Mouse (Mus musculus) embryonic facial prominence, embryonic 13.5 days (tissue): ENCODE measurements around the gene Asb11. TPM values are rescaled to one million over a fixed set of nuclear protein-coding genes. Genes with fewer than 3 reads are reported as not detected.

Source experiments
- ATAC-seq: fragments of 200-750 bp; cut with Nextera tagmentation; 2 replicates; pipeline ENCODE4 v1.8.0; 2017; ENCODE audit warnings: low read depth; ENCODE audit not compliant: insufficient number of reproducible peaks, insufficient read depth, low FRiP score, low TSS enrichment
- H3K27ac ChIP-seq: fragments of 300-500 bp; sonication (generic); 2 replicates; pipeline ENCODE4 v1.5.1; 2015; ENCODE audit warnings: moderate library complexity, mild to moderate bottlenecking, inconsistent platforms
- H3K27me3 ChIP-seq: fragments of 300-500 bp; sonication (generic); 2 replicates; pipeline ENCODE4 v1.6.1; 2015; ENCODE audit warnings: mild to moderate bottlenecking, inconsistent platforms
- H3K36me3 ChIP-seq: fragments of 300-500 bp; sonication (generic); 2 replicates; pipeline ENCODE4 v1.6.1; 2015; ENCODE audit warnings: mild to moderate bottlenecking, inconsistent platforms
- H3K4me1 ChIP-seq: fragments of 300-500 bp; sonication (generic); 2 replicates; pipeline ENCODE4 v1.6.1; 2015; ENCODE audit warnings: inconsistent platforms
- H3K4me2 ChIP-seq: fragments of 300-500 bp; sonication (generic); 2 replicates; pipeline ENCODE4 v1.6.1; 2015; ENCODE audit warnings: moderate library complexity, mild to moderate bottlenecking, inconsistent platforms
- H3K4me3 ChIP-seq: fragments of 300-500 bp; sonication (generic); 2 replicates; pipeline ENCODE4 v1.5.1; 2015; ENCODE audit warnings: mild to moderate bottlenecking, inconsistent platforms
- H3K9ac ChIP-seq: fragments of 300-500 bp; sonication (generic); 2 replicates; pipeline ENCODE4 v1.6.1; 2015; ENCODE audit warnings: mild to moderate bottlenecking, inconsistent platforms
- H3K9me3 ChIP-seq: fragments of 300-500 bp; sonication (generic); 2 replicates; pipeline ENCODE4 v1.6.1; 2016; ENCODE audit warnings: inconsistent platforms
- WGBS: fragments of 180-500 bp; shearing (Covaris S2); methylation state at CpG from one replicate; pipeline ENCODE4 v1.1.7; 2015; ENCODE audit warnings: mixed read lengths; 5-methylcytosine and 5-hydroxymethylcytosine counted together
- polyA plus RNA-seq: library from polyadenylated mRNA; unstranded; fragments of >200 nt; fragmentation: Nextera tagmentation; extraction: Ambion mirVana; gene quantifications from 2 replicates; pipeline ENCODE4 v1.2.1, GENCODE M21; 2015

Gene Asb11
- not detected in 2 replicates for polyA plus RNA-seq

DNA sequence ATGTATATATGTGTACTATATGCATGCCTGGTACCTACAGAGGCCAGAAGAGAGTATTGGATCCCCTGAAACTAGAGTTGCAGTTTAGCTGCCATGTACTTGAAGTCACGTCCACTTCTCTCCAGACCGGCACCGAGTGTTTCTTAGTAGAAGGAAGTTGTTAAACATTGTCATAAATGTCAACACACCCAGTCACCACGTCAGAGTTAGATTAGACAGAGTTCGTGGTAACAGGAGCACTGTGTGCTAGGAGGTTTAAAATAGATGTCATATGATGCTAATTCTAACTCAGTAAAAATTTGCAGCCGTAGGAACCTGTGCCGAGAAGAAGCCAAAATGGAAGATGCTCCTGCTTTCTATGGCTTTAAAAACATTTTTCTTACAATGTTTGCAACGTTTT lies at the start of gene Asb11:
Gene Asb11, plus strand, starts transcription at position 286 of the 400 bp plus-strand sequence.
- H3K4me3 ChIP-seq, result no peak within 1 kb of the TSS
- peaks cover 8% of the 10 kb centered on the region; the same call in 1 of the 2 replicates for H3K36me3 ChIP-seq
- WGBS, result 62% methylated on average over 8 of the region's 8 CpGs

DNA sequence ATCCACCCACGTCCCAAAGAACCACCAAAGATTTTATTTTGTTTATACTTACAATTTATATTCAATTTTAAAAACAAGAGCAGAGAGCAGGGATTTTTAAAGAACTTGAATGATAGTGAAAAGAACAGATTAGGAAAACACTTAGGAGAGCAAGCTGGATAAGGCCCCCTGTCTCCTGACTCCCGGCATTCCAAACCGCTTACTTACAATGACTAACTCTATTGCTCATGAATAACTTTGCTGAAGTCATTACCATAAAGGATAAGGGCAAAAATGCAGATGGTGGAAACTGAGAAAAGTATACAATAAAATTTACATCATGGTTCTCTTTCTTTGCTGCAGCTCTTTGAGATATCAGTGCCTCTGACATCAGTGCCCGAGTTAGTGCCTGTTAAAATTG lies 42.7 kb upstream of the Asb11 start:
- Histone ChIP-seq H3K4me2 (no peak overlapping the region), H3K4me1 (no peaks in the 10 kb centered on the region), H3K27ac (no peak overlapping the region), H3K27me3 (peaks cover 23% of the 10 kb centered on the region), H3K4me3 (no peak overlapping the region), H3K36me3 (no peaks in the 10 kb centered on the region), H3K9me3 (no peaks in the 10 kb centered on the region), H3K9ac (no peak overlapping the region)
- 69% methylated on average over 4 of the region's 4 CpGs for WGBS
- no peak for ATAC-seq

More for the DNA sequence above, at the start of gene Asb11:
- ATAC-seq, result no peak
- Histone ChIP-seq H3K4me1 (no peaks in the 10 kb centered on the region), H3K9ac (no peak within 1 kb of the TSS), H3K27ac (no peak within 1 kb of the TSS), H3K27me3 (peaks cover 30% of the 10 kb centered on the region), H3K4me2 (no peak within 1 kb of the TSS), H3K9me3 (no peaks in the 10 kb centered on the region)

DNA sequence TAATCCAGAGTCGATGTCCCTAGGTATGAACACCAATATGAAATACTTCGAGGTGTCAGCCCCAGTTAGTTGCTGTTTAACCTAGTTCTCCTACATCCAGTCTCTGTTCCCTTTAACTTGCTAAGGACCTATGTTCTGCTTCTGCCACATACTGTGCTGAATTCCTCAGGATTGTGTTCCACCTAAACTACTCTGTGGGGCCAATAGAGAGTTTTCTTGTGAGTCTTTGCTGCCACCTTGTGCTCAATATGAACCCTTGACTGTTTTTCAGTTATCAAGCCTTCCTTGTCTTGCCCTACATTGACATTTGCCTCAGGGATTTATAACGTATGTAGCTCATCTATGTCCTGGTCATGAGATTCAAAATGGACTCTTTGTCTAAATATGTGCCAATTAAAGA lies 38.3 kb upstream of the Asb11 start:
- 66% methylated on average over 3 of the region's 3 CpGs for WGBS
- Histone ChIP-seq H3K36me3 (no peaks in the 10 kb centered on the region), H3K27me3 (peaks cover 16% of the 10 kb centered on the region; the same call in 1 of the 2 replicates), H3K27ac (no peak overlapping the region), H3K9me3 (no peaks in the 10 kb centered on the region), H3K4me3 (no peak overlapping the region), H3K4me2 (no peak overlapping the region), H3K9ac (no peak overlapping the region), H3K4me1 (no peaks in the 10 kb centered on the region)
- ATAC-seq, result no peak

DNA sequence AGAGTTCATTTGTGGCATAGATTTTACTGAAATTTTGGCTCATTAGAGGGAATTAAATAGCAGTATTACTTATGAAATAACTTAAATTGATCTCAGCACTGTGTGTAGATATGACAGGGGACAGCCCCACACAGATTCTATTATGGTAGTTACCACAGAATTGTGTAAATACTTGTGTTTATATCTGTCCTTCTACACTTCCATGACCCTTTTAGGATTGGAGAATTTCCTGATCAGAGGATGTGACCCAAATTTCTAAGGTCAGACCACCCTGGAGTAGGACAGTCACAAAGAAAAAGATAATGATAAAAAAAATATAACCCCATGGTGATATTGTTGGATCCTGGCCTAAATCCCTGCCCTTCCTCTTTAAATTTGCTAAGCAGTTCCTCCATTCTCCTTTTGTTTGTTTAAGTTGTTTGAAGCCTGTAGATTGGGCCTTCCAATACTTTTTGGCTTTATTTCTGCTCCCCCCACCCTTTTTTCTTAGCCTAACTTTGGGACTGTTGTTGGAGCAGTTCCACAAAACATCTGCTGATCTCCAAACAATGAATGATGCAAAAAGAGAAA lies 31.6 kb upstream of the Asb11 start:
- Histone ChIP-seq H3K27ac (no peak overlapping the region), H3K9me3 (no peaks in the 10 kb centered on the region), H3K4me2 (no peak overlapping the region), H3K27me3 (peaks cover 22% of the 10 kb centered on the region), H3K9ac (no peak overlapping the region), H3K4me1 (no peaks in the 10 kb centered on the region), H3K4me3 (no peak overlapping the region), H3K36me3 (no peaks in the 10 kb centered on the region)
- ATAC-seq, result no peak

DNA sequence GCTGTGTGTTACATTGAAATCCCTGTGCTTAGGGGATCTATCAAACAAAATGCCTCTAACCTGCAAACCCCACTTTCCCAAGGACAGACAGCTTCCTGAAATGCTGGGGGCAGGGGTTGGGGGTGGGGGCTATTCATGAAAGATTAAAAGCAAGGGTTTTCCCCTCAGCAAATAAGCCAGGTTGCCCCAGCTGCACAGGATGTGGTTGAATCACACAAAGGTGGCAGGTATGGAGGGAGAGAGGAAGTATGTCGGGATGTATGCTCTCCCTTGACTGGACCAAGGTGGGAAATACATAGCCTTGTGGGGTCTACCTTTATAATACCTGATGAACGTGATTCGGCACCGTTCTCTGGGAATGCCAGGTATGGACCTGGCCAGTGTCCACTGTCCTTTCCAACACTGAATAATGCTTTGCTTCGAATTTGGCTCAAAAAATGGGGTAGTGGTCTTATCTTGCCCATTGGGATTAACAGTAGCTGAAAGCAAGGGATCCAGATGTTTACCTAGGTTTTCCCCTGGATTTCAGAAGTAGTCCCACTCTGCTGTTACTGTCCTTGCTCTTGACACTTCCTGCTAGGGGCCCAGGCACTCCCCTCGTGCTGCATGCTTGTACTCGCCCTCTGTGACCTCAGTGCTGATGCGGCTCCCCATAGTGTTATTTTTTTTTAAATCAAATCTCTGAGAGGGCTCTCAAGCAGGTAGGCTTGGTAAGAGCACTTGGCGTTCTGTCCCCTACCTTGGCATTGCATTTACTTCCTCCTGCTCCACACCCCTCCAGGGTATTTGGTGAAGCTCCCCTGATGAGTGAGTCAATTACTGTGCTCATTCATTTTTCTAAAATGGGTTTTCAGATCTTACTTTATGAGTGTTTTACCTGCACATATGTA lies 30.4 kb upstream of the Asb11 start:
- Histone ChIP-seq H3K27ac (no peak overlapping the region), H3K27me3 (peaks cover 22% of the 10 kb centered on the region), H3K4me2 (no peak overlapping the region), H3K36me3 (no peaks in the 10 kb centered on the region), H3K4me3 (no peak overlapping the region), H3K9ac (no peak overlapping the region), H3K9me3 (no peaks in the 10 kb centered on the region), H3K4me1 (no peaks in the 10 kb centered on the region)
- 71% methylated on average over 9 of the region's 9 CpGs for WGBS
- ATAC-seq, result no peak

DNA sequence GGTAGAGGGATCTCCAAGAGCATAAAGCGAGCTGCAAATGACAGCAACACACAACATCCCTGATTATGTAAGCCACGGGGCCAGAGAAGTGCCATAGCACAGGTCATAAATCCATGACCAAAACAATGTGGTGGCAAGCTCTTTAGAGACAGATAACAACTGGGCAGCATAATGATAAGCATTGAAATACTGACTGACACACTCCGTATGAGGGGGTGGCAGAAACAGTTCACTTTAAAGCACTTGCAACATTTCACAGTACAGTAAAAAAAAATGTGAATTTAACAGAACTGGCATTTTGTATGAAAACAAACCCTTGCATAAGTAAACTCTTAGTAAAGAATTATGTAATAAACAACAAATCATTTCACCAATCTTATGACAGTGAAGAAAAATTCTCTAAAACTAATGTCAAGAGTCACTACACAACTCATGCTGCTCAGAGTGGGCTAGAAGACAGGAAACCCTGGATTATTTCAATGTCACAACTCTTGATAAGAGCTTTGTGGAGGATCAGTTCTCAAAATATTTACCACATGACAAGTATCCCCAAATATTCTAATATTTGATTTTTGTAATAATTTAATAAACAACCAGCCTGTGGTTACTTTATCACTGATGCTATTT lies 28.4 kb upstream of the Asb11 start:
- 85% methylated on average over 3 of the region's 3 CpGs for WGBS
- H3K4me2 ChIP-seq, result no peak overlapping the region
- H3K36me3 ChIP-seq, result no peaks in the 10 kb centered on the region
- H3K4me3 ChIP-seq, result no peak overlapping the region
- no peaks in the 10 kb centered on the region for H3K9me3 ChIP-seq
- H3K27ac ChIP-seq, result no peak overlapping the region
- no peak for ATAC-seq
- H3K9ac ChIP-seq, result no peak overlapping the region
- no peaks in the 10 kb centered on the region for H3K4me1 ChIP-seq
- H3K27me3 ChIP-seq, result peaks cover 28% of the 10 kb centered on the region

DNA sequence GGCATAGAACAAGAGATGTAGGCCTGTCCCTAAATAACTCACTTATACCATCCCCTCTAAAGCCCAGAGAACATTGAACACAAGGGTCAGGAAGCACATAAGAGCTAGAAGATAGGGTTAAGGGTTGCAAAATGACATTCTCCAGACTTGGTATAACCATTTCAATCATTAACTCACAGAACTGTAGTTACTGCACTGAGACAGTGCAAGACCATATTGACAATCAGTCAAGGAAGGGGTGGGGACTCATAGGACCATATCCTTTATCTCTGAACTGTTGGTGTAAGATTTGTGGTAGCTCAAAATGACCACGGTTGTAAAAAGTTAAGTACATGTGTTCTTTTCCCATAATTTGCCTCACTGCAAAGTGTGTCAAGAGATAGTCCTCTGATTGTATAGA lies 26.2 kb upstream of the Asb11 start:
- Histone ChIP-seq H3K9ac (no peak overlapping the region), H3K4me1 (no peaks in the 10 kb centered on the region), H3K27me3 (peaks cover 35% of the 10 kb centered on the region), H3K27ac (no peak overlapping the region), H3K4me3 (no peak overlapping the region), H3K36me3 (no peaks in the 10 kb centered on the region), H3K9me3 (no peaks in the 10 kb centered on the region), H3K4me2 (no peak overlapping the region)
- 83% methylated on average over 1 of the region's 1 CpGs for WGBS
- ATAC-seq, result no peak

DNA sequence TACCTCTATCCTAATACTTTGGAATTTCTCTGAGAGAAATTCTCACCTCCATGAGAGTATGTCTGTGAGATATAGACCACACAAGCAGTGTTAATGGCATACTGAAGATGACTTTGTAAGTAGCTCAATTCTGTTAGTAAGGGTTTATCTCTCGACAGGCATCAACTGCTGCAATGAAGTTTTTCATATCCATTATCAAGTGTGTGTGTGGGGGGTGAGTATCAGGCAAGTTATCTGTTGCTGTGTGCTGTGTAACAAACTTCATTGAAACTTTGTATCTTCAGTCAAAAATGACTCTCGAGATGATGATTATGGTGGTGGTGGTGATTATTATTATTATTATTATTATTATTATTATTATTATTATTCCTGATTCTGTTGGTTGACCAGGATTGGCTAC lies 20.0 kb upstream of the Asb11 start:
- 79% methylated on average over 2 of the region's 2 CpGs for WGBS
- H3K4me1 ChIP-seq, result peaks cover 8% of the 10 kb centered on the region
- H3K9me3 ChIP-seq, result no peaks in the 10 kb centered on the region
- H3K27me3 ChIP-seq, result peaks cover 34% of the 10 kb centered on the region
- no peaks in the 10 kb centered on the region for H3K36me3 ChIP-seq
- H3K9ac ChIP-seq, result no peak overlapping the region
- no peak overlapping the region for H3K4me2 ChIP-seq
- no peak overlapping the region for H3K27ac ChIP-seq
- ATAC-seq, result no peak
- H3K4me3 ChIP-seq, result no peak overlapping the region

DNA sequence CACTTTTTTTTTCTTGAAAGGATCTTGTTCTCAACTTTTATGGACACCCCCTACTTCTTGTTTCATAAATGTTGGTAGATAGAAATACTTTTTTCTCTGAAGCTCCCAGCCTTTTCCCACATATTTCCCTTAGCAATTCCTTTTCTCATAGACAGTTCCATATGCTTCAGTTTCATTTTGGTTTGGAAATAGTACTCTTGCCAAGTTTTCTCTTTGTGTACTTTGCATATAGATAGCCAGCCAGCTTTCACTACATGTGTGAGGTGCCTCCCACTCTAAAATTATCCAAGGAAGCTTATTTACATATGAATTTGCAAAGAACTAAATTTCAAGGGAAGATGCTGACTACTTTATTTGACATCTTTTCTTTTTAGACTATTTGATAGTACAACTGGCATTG lies 18.8 kb upstream of the Asb11 start:
- Histone ChIP-seq H3K4me2 (no peak overlapping the region), H3K27me3 (peaks cover 33% of the 10 kb centered on the region)
- ATAC-seq, result no peak

DNA sequence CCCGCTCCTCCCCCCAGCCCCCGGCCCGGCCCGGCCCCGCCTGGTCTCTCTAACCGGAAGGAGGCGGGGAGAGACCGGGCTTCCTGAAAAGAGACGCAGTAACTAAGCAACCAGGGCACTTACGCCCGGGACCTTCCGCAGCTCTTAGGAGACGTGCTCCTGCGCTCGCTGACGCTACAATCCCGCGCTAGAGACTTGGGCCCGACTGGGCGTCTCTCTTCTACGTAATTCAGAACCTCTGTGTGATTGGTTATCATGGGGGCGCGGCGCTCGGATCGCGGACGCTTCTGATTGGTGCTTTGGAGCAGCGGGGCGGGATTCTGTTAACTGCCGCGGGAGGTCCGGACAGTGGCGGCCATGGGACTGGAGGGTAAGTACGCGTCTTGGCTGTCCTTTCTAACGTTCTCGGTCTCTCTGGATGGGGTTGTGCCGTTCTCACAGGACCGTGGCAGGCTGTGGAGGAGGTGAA lies 17.3 kb upstream of the Asb11 start, which contains the start of gene Piga:
Gene Piga, plus strand, starts transcription at position 317 of the 469 bp plus-strand sequence.
- Histone ChIP-seq H3K9me3 (no peaks in the 10 kb centered on the region), H3K27ac (peak within 1 kb of the TSS; percentile 75; the same call in 1 of the 2 replicates), H3K4me2 (peak within 1 kb of the TSS; percentile 58), H3K36me3 (peaks cover 6% of the 10 kb centered on the region; the same call in 1 of the 2 replicates), H3K27me3 (peaks cover 30% of the 10 kb centered on the region), H3K4me1 (peaks cover 8% of the 10 kb centered on the region), H3K4me3 (peak within 1 kb of the TSS; percentile 57), H3K9ac (peak within 1 kb of the TSS; percentile 75)
- 26% methylated on average over 36 of the region's 40 CpGs for WGBS
- peak; percentile 99 for ATAC-seq

More for the DNA sequence above, 18.8 kb upstream of the Asb11 start:
- H3K9ac ChIP-seq, result no peak overlapping the region
- H3K4me3 ChIP-seq, result no peak overlapping the region
- no peak overlapping the region for H3K27ac ChIP-seq
- H3K36me3 ChIP-seq, result peaks cover 5% of the 10 kb centered on the region; the same call in 1 of the 2 replicates
- no peaks in the 10 kb centered on the region for H3K9me3 ChIP-seq
- peaks cover 8% of the 10 kb centered on the region for H3K4me1 ChIP-seq

DNA sequence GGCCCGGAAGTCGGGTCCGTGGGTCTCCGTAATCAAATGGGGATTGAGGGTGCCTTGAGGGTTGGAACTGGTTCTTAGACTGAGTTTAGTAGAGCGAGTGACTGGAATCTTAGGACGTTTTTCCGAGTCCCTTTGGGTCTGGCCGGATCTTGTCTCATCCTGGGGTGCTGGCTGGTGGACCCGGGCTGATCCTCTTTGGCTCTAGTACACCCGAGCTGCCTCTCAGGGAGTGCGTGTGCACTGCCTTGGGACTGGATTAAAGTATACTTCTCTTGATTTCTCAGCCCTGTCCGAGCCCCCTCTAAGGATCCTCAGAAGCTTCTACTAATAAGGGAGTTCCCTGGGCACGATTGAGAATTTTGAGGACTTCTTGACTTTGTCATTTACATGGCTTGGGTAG lies 16.8 kb upstream of the Asb11 start:
- Histone ChIP-seq H3K9me3 (no peaks in the 10 kb centered on the region), H3K9ac (peak overlapping the region; percentile 75), H3K27ac (peak overlapping the region; percentile 75; the same call in 1 of the 2 replicates), H3K4me3 (peak overlapping the region; percentile 57), H3K4me1 (peaks cover 8% of the 10 kb centered on the region), H3K36me3 (peaks cover 6% of the 10 kb centered on the region; the same call in 1 of the 2 replicates), H3K27me3 (peaks cover 30% of the 10 kb centered on the region), H3K4me2 (peak overlapping the region; percentile 58)
- WGBS, result 24% methylated on average over 13 of the region's 13 CpGs
- peak; percentile 15; the same call in 1 of the 2 replicates for ATAC-seq
